Mouse (Mus musculus) neural tube, embryonic 11.5 days (tissue): ENCODE data around the gene Hist1h3e. TPM values are rescaled to one million over a fixed set of nuclear protein-coding genes. Genes with fewer than 3 reads are reported as not detected.
"Not testable (repeated sequence)": the region's sequence is repeated elsewhere in the genome, so short reads cannot be mapped to it uniquely, and the experiment has no call there.

Experiments
- ATAC-seq: fragments of 200-750 bp; cut with Nextera tagmentation; 2 replicates; pipeline ENCODE4 v1.8.0; 2017; ENCODE audit warnings: moderate number of reproducible peaks, mild to moderate bottlenecking, moderate TSS enrichment, moderate library complexity; ENCODE audit not compliant: insufficient read depth, low FRiP score, low TSS enrichment
- DNase-seq: peaks from one replicate; pipeline ENCODE4 v3.0.0-alpha.2; 2015; ENCODE audit warnings: low spot score
- H3K27ac ChIP-seq: fragments of 300-500 bp; sonication (generic); 2 replicates; pipeline ENCODE4 v1.5.1; 2014; ENCODE audit warnings: low read depth, mild to moderate bottlenecking, low read length
- H3K27me3 ChIP-seq: fragments of 300-500 bp; sonication (generic); 2 replicates; pipeline ENCODE4 v1.6.1; 2014; ENCODE audit warnings: mild to moderate bottlenecking, low read length, mixed read lengths; ENCODE audit not compliant: control insufficient read depth, insufficient read depth
- H3K36me3 ChIP-seq: fragments of 300-500 bp; sonication (generic); 2 replicates; pipeline ENCODE4 v1.6.1; 2014; ENCODE audit warnings: mild to moderate bottlenecking, low read length, moderate library complexity, mixed read lengths; ENCODE audit not compliant: control insufficient read depth, insufficient read depth
- H3K4me1 ChIP-seq: fragments of 300-500 bp; sonication (generic); 2 replicates; pipeline ENCODE4 v1.6.1; 2014; ENCODE audit warnings: low read length, mixed read lengths; ENCODE audit not compliant: control insufficient read depth, insufficient read depth
- H3K4me2 ChIP-seq: fragments of 300-500 bp; sonication (generic); 2 replicates; pipeline ENCODE4 v1.6.1; 2014; ENCODE audit warnings: low read depth, mild to moderate bottlenecking, moderate library complexity
- H3K4me3 ChIP-seq: fragments of 300-500 bp; sonication (generic); 2 replicates; pipeline ENCODE4 v1.5.1; 2014; ENCODE audit warnings: low read depth, low read length
- H3K9ac ChIP-seq: fragments of 300-500 bp; sonication (generic); 2 replicates; pipeline ENCODE4 v1.6.1; 2014; ENCODE audit warnings: mild to moderate bottlenecking, low read length
- H3K9me3 ChIP-seq: fragments of 300-500 bp; sonication (generic); 2 replicates; pipeline ENCODE4 v1.6.1; 2016; ENCODE audit warnings: low read length; ENCODE audit not compliant: control insufficient read depth
- WGBS: fragments of 180-500 bp; shearing (Covaris S2); extraction: QIAGEN DNeasy Blood & Tissue Kit; methylation state at CpG from one replicate; pipeline ENCODE4 v1.1.7; 2014; 5-methylcytosine and 5-hydroxymethylcytosine counted together
- polyA plus RNA-seq: library from polyadenylated mRNA; unstranded; fragments of >200 nt; fragmentation: Nextera tagmentation; extraction: Ambion mirVana; gene quantifications from 2 replicates; pipeline ENCODE4 v1.2.1, GENCODE M21; 2014

Gene Hist1h3e
- polyA plus RNA-seq, 1 experiment from 2014 or later: 6.4 TPM

DNA sequence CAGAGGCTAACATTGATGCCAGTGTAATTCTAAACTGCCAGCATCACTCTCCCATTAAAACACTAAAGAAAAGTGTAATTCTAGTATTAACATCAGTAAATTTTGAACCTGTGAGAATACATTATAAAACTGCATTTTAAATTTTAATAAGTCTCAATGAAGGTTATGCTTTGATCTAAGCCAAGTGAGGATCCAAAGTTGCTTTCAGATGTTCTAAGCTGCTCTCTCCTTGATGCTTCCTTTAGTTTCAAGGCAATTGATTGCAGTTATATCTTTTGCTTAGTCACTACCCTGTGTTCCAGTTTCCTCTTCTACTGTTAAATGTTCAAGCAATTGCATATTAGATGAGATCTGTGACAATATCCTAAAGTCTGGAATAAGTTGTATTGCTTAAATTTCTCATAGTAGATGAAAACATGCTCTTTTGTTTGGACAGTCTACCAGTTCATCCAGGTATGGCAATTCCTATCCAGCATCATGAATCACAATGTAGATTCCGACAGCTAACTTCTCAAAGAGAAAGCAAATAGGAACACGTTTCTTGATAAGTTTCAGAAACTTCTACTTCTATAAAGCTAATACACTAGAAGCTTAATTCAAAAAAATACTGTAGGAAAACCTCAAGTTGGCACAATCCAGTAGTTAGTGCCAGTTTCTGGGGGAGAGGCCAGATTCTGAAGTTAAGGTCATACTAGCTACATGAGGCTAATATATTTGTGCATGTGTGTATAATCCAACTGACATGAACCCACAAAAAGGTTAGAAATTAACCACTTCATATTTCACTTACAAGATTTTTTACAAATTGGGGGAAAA lies 10.3 kb upstream of the Hist1h3e start:
- peak; percentile 16 for DNase-seq
- H3K27ac ChIP-seq: peak overlapping the region; percentile 93
- H3K27me3 ChIP-seq: no peaks in the 10 kb centered on the region
- H3K4me2 ChIP-seq: peak overlapping the region; percentile 64
- WGBS: 39% methylated on average over 2 of the region's 2 CpGs
- no peak for ATAC-seq
- H3K4me1 ChIP-seq: peaks cover 9% of the 10 kb centered on the region
- H3K4me3 ChIP-seq: peak overlapping the region; percentile 45
- no peaks in the 10 kb centered on the region for H3K36me3 ChIP-seq
- no peaks in the 10 kb centered on the region for H3K9me3 ChIP-seq
- peak overlapping the region; percentile 77 for H3K9ac ChIP-seq

DNA sequence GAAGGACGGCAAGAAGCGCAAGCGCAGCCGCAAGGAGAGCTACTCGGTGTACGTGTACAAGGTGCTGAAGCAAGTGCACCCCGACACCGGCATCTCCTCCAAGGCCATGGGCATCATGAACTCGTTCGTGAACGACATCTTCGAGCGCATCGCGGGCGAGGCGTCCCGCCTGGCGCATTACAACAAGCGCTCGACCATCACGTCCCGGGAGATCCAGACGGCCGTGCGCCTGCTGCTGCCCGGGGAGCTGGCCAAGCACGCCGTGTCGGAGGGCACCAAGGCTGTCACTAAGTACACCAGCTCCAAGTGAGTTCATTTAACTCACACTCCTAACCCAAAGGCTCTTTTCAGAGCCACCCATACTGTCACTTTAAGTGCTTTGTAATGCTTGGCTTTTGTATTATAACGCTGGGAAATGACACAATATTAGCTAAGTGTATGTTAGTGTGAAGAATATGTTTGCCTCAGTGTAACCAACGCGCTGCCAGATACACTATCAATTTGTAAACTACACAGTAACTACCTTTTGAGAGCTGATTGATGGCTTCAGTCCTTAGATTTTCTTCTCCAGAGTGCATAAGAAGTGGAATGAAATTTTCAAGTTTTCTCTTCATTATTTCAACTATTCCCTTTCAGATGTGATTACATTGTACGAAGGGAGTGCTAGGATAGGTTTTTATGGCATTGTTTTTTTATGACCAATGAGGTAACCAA lies 9.5 kb upstream of the Hist1h3e start:
- peak overlapping the region; percentile 77 for H3K9ac ChIP-seq
- H3K36me3 ChIP-seq, H3K27me3 ChIP-seq, H3K9me3 ChIP-seq, H3K4me1 ChIP-seq: not testable (repeated sequence)
- WGBS: under 1% methylated on average over 8 of the region's 34 CpGs
- ATAC-seq (peak; percentile 5), DNase-seq (peak; percentile 40)
- H3K4me3 ChIP-seq: peak overlapping the region; percentile 45
- H3K27ac ChIP-seq: peak overlapping the region; percentile 93
- peak overlapping the region; percentile 64 for H3K4me2 ChIP-seq

DNA sequence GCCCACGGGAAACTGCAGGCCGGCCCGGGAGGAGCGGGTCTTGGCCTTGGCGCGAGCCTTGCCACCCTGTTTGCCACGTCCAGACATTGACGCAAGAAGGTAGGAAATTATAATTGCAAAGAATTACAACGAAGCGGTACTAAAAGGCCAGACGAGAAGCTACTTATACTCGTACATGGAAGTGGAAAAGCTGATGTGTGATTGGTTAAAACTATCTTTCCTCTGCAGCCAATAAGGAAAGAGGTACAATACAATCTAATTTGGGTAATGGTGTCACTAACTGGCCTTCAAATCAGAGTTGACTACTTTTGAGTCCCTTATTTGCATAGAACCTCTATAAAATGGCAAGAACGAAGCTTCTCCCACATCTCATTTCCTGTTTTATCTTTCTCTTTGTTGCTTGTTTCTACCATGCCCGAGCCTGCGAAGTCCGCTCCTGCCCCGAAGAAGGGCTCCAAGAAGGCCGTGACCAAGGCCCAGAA lies 8.9 kb upstream of the Hist1h3e start, which contains the start of the genes Hist1h2ae and Hist1h2bg:
Gene Hist1h2ae (minus strand): TSS at position 199 of the 482 bp plus-strand sequence.
Gene Hist1h2bg (plus strand): TSS at position 375 of the 482 bp plus-strand sequence.
- peak; percentile 75 for DNase-seq
- Histone ChIP-seq H3K4me3 (peak within 1 kb of the TSS; percentile 45), H3K9ac (peak within 1 kb of the TSS; percentile 77), H3K4me2 (peak within 1 kb of the TSS; percentile 64), H3K9me3 (no peaks in the 10 kb centered on the region), H3K27me3 (no peaks in the 10 kb centered on the region), H3K4me1 (peaks cover 6% of the 10 kb centered on the region), H3K27ac (peak within 1 kb of the TSS; percentile 93), H3K36me3 (no peaks in the 10 kb centered on the region)
- 0% methylated on average over 18 of the region's 18 CpGs for WGBS
- peak; percentile 88 for ATAC-seq

DNA sequence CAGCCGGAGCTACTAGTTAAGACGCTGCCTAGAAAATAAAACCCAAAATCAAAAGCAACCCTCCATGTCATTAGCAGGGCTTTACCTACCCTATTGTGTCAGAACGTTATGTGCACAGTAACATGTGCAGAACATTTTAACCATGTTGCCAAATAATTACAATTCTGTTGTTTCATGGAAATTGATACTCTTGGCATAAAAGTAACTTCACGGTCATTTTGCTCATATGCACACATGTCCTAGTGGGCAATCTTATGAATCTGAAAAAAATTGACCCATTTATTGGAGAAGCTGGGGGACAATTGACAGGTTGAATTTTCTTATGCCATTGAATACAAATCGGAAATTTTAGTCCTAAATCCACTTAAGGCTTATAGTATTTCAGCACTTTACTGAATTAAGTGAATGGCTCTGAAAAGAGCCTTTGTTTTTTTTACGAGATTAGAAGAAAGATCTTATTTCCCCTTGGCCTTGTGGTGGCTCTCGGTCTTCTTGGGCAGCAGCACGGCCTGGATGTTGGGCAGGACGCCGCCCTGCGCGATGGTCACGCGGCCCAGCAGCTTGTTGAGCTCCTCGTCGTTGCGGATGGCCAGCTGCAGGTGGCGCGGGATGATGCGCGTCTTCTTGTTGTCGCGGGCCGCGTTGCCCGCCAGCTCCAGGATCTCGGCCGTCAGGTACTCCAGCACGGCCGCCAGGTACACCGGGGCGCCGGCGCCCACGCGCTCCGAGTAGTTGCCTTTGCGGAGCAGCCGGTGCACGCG lies 8.3 kb upstream of the Hist1h3e start:
- Histone ChIP-seq H3K27ac (peak overlapping the region; percentile 93), H3K4me2 (peak overlapping the region; percentile 64), H3K9ac (peak overlapping the region; percentile 49), H3K4me3 (peak overlapping the region; percentile 45)
- H3K27me3 ChIP-seq, H3K4me1 ChIP-seq, H3K36me3 ChIP-seq, H3K9me3 ChIP-seq: not testable (repeated sequence)
- DNase-seq (peak; percentile 15), ATAC-seq (peak; percentile 11)
- WGBS: 3% methylated on average over 12 of the region's 41 CpGs

DNA sequence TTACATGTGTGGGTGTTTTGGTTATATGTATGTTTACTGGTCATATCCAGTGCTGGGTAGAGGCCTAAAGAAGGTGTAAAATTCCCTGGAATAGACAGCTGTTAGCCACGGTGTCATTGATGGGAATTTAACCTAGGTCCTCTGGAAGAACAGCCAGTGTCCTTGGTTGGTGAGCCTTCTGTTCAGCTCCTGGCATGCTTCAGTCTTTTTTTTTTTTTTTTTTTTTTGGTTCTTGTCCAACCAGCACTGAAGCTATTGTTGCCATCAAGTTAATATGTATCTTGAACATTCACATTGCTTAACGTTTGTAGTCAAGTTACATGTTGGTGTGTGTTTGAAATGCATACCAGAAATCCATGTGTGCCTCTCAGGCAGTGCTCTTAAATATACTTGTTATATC lies 2.3 kb upstream of the Hist1h3e start:
- Histone ChIP-seq H3K9ac (no peak overlapping the region), H3K4me2 (no peak overlapping the region), H3K27ac (no peak overlapping the region), H3K9me3 (no peaks in the 10 kb centered on the region), H3K27me3 (no peaks in the 10 kb centered on the region), H3K4me3 (no peak overlapping the region), H3K36me3 (no peaks in the 10 kb centered on the region), H3K4me1 (no peaks in the 10 kb centered on the region)
- ATAC-seq (no peak), DNase-seq (no peak)
- 93% methylated on average over 2 of the region's 2 CpGs for WGBS

DNA sequence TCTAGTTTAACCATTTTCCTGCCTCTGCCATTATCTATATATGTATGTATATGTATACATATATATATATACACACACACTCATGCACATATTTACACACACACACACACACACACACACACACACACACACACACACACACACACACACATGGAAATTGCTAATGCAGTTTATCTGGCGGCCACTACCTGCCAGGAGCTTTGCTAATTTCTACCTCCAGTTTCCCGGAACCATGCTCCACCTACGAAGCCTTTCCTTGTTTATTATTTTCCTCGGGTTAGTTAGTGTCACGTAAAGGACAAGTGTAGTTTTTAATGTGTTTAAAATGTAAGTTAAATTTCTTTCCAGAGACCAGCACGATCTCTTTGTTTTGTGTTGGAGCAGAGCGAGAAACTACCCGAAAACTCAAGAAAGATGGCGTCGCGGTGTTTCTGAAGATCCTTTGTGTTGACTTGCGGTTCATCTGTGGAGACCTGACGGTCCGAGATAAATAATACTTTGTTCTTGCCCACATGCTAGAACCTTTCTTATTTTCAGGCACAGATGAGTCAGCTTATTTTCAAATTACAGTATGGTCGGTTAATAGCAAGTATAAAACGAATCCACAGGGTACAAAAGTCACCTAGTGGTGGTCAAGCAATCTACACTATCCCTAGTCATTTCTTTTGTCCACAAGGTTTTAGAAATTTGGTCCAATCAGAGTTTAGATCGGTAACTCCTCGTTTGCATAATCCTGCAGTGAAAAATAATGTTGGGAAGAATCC lies 712 bp upstream of the Hist1h3e start:
- H3K36me3 ChIP-seq: no peaks in the 10 kb centered on the region
- WGBS: 4% methylated on average over 18 of the region's 18 CpGs
- peak; percentile 43; the same call in 1 of the 2 replicates for ATAC-seq

DNA sequence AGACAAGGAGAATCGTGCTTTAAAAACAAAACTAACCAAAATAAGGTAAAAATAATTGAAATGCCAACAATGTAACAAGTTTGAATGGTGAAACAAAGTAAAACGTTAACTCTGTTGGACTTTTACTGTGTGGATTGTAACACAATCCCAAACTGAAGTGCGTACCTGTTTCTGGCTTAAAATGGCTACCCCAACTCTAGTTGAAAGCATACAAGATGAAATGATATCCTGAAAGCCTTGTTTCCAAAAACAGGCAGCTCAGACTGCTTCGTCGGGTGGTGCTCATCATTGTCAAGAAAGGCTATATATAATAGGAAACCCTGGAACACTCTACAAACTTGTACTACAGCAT lies 662 bp downstream of the Hist1h3e start:
- H3K27me3 ChIP-seq, DNase-seq, H3K9me3 ChIP-seq, H3K4me1 ChIP-seq, H3K27ac ChIP-seq, ATAC-seq, H3K36me3 ChIP-seq: not testable (repeated sequence)
- H3K9ac ChIP-seq: peak overlapping the region; percentile 45; the same call in 1 of the 2 replicates
- H3K4me3 ChIP-seq: peak overlapping the region; percentile 33
- 0% methylated on average over 2 of the region's 5 CpGs for WGBS
- H3K4me2 ChIP-seq: peak overlapping the region; percentile 55

More for the DNA sequence above, 712 bp upstream of the Hist1h3e start:
- peak overlapping the region; percentile 18 for H3K4me3 ChIP-seq
- H3K4me1 ChIP-seq: no peaks in the 10 kb centered on the region
- H3K9me3 ChIP-seq: no peaks in the 10 kb centered on the region
- H3K27ac ChIP-seq: peak overlapping the region; percentile 96
- DNase-seq: peak; percentile 60
- H3K9ac ChIP-seq: peak overlapping the region; percentile 63
- peak overlapping the region; percentile 55 for H3K4me2 ChIP-seq
- no peaks in the 10 kb centered on the region for H3K27me3 ChIP-seq

DNA sequence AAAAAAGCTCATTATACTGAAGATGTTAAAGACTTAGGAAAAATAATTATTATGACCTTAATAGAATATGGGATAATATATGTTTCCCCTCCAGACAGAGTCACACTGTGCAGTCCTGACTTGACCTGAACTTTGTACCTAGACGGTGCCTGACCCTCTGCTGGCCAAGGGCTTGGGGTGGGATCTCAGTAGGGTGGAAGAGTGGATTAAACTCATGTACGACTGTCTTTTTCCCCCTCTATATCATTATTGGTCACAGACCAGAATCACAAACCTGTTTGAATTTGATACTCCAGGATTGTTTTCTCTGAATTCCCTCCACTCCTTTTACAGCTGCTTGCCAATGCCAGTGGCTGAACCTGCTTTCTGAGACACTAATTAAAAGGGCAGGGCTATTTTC lies 1.5 kb downstream of the Hist1h3e start:
- Histone ChIP-seq H3K27ac (0 out of 2 replicates have a peak overlapping the region, but pooled peaks have one; percentile 8), H3K4me2 (peak overlapping the region; percentile 8; the same call in 1 of the 2 replicates)
- not testable (repeated sequence) for H3K4me3 ChIP-seq, H3K27me3 ChIP-seq, ATAC-seq, DNase-seq, H3K9ac ChIP-seq, H3K4me1 ChIP-seq, H3K36me3 ChIP-seq, H3K9me3 ChIP-seq
- WGBS: 32% methylated on average over 2 of the region's 2 CpGs
